Mouse (Mus musculus) E14TG2a.4 (cell line): ENCODE results near the gene Dars2.

Experiments
- CTCF ChIP-seq: conservative IDR thresholded peaks from 2 replicates; pipeline ENCODE4 v1.5.1; 2014; ENCODE audit warnings: low read length
- NANOG ChIP-seq: IDR thresholded peaks from 2 replicates; pipeline ENCODE4 v1.6.1; 2014; ENCODE audit warnings: borderline replicate concordance, low read length, mixed read lengths
- POU5F1 ChIP-seq: IDR thresholded peaks from 2 replicates; pipeline ENCODE4 v1.6.1; 2014; ENCODE audit warnings: low read length, borderline replicate concordance

DNA sequence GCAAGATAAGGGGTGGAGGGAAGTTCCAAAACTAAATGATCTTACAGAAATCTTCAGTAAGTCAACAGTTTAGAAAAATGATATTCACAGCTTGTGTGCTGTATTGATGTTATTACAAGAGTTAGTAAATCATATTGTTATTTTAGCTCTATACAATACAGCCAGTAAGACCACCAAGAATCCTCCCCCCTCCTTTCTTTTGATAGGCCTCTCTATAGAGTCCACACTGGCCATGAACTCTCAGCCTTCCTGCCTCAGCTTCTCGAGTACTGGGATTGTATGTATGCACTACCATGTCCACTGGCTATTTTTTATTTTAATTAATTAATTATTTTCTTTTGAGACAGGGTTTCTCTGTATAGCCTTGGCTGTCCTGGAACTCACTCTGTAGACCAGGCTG is 7.1 kb downstream of the Dars2 start:
- no peak for TF ChIP-seq CTCF
- TF ChIP-seq POU5F1 = no peak
- TF ChIP-seq NANOG = no peak
